Mouse (Mus musculus) adrenal gland, postnatal 10 days (tissue): ENCODE results near the gene Ing3. TPM values are rescaled to one million over a fixed set of nuclear protein-coding genes. Genes with fewer than 3 reads are reported as not detected.
A peak's percentile ranks its signal among the peaks of the same experiment; 100 is the strongest.

ENCODE experiments used
- DNase-seq: peaks from one replicate; pipeline ENCODE4 v3.0.0; 2021; ENCODE audit warnings: mixed read lengths
- total RNA-seq, 2 experiments: library from RNA; stranded (reverse); gene quantifications; 2 replicates each; pipeline ENCODE4 v1.2.3; 2021

Gene Ing3
- total RNA-seq, 2 experiments from 2014 or later = 26.1 to 27.6 TPM

DNA sequence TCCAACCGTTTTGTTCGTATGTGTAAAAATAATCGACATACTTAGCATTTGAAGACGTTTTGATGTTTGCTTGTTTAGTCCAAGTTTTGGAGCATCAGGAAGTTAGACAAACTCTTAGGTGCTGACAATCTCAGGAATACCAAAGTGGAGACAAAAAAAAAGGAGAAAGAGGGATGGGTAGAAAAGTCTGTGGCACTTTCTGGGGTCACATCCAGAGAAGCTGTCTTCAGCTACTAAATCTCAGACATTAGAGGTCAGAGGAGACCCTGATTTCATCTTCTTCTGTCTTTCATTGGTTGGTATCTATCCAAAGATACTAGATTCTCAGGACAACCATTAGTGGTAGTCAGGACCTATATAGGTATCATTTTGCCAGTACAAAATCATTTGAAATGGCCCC, 41.8 kb downstream of the Ing3 start:
- DNase-seq = no peak

DNA sequence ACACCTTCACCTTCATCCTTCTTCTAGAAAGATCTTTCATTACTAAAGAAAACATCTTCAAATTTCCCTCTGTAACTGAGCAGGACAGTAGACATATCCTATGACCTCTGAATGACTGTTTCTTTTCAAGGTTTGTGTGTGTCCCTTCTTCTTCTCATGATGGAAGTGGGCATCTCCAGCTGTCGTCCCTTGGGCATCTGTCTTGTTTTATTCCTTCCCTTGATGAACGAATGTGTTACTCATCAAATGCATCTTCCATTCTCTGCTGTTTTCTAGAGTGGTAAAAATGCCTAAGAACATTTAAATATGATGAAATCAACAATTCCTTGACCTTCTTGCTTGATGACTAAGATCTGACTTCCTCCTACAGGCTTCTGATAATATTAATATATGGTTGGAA, 43.7 kb downstream of the Ing3 start:
- DNase-seq = no peak

DNA sequence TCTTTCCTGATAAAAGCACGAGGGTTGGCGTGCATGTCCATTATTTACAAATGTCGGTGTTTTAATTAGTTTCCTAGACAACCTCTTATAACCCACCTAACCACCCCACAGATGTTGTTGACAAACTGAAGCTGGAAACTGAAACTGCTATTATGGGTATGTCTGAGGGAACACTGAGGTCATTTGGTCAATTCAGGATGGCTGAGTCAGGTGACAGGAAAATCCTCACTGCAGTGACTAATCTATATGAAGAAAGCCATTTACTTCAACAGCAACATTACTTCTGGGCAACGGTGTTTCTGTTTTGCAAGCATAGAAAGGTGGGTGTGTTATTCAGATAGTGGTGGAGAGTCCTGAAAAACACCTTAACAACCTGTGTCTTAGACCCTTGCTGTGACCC, 48.8 kb downstream of the Ing3 start:
- no peak for DNase-seq

DNA sequence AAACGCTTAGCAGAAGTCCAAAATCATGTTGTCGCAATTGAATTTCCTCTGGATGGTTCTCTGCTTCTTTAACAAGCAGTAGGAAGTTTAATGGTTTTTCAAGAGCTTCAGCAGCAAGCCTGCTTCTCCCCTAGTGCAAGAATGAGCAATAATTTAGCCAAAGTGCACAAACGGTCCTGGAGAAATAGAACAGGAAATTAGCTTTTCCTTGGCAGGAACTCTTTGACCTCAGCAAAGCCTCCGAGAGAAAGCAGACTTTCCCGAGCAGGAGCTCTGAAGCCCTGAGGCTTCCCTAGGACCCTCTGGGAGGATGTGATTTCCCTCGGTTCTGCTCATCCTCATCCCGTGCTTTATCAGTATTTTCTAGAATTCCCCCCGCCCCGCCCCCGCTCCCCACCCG, 49.7 kb downstream of the Ing3 start:
- no peak for DNase-seq

DNA sequence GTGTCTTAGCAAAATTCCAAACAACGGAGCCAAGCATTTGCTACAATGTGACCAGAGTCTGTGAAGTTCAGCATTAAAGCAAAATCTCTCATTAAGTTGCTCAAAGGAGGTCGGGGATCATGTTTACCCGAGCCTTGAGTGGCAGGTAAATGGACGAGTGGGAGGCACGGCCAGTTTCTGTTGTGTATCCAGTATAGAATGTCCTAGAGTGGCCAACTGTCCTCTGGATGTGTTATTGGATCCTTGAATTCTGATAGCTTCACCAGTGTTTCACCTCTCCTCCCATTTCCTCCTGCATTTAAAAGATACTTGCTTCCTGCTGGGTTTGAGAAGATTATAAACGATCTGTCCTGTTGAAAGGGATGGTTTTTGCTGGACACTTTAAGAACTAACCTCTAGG, 50.7 kb downstream of the Ing3 start:
- DNase-seq = no peak

DNA sequence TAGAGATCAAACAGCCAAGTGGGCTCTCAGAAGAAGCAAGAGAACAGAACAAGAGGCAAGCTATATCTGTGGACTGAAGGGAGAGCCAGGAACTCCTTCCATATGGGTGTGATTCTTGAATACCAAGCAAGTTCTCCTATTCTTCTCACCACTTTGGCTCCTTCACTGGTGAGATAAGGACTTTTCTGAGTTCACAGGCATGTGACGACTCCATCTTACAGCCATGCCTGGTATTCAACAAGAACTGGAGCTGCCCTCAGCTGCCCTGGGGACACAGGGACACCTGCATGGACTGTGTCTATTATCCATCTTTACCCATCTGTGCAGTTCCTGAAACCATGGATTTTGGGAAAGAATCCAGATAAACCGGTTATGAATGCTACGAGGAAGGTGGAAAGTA, 51.5 kb downstream of the Ing3 start:
- no peak for DNase-seq

DNA sequence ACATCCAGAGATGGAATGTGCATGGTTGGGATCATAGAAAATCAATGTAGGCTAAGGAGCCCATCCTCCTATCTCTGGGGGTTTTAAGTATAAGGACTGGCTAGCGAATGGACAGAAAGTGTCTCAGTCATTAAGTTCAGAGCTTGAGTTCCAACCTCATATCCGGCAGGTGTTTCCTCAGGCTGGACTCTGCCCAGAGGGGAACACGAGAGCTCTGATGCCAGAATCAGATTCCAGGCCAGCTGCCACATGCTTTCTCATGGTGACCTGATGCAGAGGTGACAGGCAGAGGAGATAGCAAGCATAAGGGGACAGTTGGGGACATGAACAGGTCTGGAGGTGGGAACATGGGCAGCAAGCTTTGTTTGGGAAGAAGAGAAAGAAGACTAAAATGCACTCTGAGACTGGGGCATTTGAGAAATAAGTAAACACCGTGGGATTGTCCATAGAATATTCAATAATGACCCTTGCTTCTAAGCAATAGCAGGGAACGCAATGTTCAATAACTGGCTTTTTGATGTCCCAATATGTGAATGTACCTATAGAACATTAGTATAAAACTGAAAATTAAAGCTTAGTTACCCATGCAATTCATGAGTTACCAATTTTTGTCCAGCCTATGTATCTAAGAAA, 52.0 kb downstream of the Ing3 start:
- DNase-seq = peak; percentile 50

DNA sequence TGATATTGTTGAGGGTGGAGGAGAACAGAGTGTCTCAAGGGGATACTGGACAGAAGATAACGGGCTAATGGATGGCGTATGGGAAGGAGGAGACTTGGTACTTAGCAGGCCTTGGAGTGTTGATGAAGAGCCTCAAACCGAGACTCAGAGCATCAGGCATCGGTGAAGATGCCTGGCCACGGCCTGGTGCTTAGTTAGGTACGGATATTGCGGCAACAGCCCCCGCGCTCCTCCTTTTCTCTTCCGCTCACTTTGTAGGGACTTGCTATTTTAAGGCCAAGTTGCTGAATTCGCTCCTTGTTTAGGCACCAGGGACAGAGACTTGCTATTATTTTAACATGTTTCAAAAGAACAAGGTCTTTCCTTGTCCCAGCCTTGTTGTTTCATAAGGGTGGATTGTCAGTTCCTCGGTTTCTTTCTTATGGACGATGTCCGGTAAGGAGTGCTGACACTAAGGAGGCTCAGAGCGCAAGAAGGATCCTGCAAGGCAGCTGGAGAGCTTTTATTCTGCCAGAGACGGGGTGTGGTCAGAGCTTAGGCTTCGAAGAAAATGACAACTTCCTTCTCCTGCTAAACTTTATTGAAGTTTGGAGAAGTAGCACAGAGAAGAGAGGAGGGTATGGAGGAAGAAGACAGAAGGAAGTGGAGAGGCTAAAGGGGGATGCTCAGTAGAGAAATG, 53.3 kb downstream of the Ing3 start:
- no peak for DNase-seq

DNA sequence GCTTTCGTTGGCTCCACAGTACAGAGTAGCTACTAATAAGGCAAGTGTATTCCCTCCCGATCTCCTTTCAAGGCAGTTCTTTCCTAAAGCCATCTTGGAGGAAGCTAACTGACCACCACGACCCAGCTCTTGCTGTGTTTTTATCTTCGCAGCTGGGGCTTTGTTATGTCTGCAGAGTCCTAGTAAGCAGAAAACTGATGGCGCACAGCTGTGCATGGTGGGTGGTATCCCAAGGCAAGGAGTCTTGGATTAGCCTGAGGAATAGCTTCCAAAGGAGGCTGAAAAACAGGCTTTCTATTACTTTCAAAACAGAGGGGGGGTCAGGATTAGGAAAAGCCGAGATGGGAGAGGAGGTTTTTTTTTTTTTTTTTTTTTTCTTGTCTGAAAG, 53.8 kb downstream of the Ing3 start:
- DNase-seq = no peak

DNA sequence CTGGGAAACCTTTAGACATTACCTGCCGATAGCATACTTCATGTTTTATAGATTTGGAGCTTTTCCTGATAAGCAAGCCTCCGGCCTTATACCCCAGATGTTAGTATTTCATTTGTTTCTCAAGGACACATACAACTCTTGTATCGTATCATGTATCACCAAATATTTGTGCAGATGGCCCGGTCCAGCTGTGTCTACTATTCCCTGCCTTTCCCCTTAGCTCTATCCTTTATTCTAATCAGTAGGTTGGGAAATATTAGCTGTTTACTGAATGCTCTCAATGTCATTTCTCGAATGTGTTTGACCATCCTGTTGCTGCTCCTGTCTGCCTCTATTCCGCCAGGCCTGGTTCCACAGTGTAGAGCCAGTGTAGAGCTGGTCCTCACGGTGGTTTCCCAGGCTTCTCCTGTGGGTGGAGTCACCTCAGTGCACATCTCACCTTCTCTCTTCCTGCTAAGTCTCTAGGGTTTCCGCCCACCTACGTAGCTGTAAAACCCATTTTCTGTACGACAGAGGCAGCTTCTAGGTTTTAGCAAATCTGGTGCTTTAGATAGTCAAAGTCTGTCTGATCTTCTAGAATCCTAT, 54.7 kb downstream of the Ing3 start:
- DNase-seq = no peak

DNA sequence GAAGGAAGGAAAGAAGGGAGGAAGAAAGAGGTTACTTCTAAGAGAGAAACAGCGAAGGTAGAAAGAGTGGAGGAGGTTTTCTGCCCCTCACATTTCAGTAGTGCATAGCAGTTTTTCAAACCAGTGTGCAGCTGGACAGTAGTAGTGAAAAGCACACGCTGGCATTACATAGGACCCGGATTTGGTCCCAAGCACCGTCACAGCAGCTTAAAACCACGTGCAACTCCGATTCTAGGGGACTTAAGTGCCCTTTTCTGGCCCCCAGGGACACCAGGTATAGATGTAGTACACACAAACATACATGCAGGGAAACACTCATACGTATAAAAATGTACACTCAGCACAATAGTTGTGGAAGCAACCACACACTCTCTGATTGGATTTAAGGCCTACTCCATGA, 59.0 kb downstream of the Ing3 start:
- DNase-seq = no peak

DNA sequence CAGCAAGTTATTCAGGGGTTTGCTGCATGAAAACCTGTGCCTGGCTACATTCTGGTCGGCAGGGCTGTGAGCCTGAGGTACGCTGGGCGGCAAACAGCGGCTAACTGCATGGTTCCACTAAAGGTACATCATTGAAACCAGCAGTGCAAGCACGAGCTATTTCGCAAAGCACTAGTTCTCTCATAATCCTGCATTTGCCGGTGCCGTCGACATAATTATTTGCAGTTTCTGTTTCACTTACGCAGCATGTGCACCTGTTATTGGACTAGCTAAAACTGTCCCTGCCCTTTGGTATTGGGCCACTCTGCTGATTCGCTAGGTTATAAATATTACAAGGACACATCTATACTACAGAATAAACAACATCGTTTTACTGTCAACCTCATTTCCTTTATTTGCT, 60.9 kb downstream of the Ing3 start:
- DNase-seq = no peak

DNA sequence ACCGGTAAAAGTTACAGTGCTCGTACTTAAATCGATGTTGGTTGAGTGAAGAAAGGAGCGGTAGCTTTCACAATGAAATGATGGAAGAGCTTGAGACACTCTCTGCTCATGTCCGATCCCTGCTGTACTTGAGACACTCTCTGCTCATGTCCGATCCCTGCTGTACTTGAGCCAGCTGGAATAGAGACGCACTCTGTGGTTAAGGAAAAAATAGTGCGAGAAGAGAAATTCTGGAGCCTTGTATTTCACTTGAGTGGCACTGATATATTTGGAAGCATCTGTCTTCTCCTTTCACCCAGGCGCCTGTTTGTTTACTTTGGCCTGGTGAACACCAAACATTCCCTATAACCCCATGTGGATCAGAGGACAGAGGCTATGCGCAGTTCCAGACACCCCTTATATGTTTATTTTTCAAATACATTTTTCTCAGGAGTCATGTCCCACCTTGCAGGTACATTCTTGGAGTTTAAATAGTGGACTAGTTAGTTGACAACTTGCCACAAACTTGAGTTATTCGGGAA, 61.5 kb downstream of the Ing3 start:
- DNase-seq = no peak

DNA sequence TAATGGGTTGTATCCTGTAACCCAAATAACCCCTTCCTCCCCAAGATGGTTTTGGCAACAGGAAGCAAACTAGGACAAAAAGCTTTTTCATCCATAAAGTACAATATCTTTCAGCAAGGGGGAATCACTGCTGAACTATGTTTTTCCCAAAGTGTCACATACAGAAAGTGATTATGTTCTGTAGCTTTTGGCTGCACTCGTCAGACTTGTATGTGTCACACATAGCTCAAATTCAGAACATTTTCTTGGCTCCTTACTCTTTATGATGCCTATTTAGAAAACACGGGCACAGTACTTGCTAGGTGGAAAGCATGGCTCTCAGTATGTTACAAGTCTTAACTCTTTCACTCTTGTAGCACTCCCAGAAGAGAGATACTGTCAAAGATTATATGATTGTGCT, 62.2 kb downstream of the Ing3 start:
- DNase-seq = no peak

DNA sequence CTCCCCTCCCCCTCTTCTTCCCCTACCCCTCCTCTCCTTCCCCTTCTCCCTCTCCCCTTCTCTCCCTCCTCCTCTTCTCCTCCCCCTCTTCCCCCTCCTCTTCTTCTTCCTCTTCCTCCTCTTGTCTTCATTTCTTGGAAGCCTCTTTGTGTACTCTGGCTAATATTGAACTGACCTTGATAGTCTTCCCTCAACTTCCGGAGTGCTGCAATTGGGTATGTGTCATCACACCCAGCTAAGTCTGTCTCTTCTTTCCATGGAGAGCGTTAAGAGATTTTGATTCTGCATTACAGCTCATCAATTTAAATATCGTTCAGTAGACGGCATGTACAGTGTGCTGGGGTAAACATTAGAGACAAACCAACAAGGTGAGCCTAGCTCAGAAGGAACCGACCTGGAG, 62.7 kb downstream of the Ing3 start:
- no peak for DNase-seq

DNA sequence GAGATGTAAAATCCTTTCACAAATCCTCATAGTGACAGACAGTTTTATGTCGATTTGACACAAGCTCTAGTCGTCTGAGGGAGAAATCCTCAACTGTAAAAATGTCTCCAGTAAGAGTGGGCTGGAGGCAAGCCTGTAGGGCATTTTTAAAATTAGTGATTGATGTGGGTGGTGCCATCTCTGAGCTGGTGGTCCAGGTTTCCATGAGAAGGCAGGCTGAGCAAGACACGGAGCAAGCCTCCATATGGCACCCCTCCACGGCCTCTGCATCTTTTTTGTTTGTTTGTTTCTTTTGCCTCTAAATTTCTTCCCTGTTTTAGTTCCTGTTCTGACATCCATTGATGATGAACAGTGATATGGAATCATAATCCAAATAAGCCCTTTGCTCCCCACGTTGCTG, 63.1 kb downstream of the Ing3 start:
- no peak for DNase-seq

DNA sequence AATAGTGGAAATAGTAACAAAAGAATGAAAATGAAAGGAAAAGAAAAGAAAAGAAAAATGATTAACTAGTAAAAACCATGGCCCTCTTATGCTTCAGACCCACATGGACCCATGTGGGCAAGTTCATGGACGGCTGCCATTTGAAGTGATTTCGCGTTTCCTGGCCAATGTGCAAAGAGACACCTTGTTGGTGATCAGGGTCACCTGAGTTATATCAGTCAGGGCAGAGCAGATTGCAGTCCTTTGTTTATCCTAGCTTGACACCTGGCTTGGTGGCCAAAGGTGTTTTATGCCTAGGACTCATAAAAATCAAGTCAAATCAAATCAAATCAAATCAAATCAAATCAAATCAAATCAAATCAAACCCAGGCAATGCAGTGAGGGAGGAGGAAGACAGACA, 64.0 kb downstream of the Ing3 start:
- no peak for DNase-seq

DNA sequence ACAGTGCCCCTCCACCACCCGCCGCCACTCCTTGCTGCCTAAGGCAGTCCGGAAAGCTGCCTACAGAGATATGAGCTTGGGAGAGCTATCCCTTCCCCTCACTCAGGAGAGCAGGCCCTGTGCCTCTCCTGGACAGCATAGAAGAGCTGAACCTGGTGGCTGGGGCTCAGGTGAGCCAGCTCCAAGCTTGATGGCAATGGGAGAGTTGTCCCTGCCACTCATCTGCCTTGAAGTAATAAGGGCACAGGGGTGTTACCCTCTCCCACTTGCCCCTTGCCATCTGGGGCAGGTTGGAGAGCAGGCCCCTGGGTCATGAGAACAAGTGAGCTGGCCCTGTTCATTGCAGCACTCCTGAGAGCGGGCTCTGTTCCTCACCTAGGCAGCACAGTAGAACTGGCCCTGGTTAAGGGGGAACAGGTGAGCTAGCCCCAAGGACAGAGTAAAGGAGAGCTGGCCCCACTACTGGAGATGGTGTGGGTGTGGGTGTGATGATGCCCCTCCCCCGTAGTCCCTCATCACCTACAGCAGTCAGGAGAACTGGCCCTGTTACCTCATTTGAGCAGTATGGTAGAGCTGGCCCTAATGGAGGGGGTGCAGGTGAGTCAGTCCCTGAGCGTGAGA, 65.0 kb downstream of the Ing3 start:
- DNase-seq = no peak

DNA sequence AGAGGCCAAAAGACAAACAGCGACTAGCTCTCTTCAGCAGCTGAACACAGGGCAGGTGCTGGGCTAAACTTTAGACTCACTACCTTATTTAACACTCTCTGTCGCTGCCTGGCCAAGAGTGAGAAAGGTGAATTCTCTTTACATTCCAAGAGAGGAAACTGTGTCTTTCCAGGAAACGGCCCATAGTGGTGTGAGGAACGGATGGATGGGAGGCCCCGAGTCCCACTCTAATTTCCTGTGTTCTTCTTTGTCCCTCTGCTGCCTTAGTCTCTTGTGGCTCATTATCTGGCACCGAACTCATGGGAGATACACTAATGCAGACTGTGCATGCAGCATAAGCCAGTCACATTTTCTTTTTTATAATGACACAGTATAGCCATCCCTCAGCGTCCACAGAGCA, 68.3 kb downstream of the Ing3 start:
- DNase-seq = no peak

DNA sequence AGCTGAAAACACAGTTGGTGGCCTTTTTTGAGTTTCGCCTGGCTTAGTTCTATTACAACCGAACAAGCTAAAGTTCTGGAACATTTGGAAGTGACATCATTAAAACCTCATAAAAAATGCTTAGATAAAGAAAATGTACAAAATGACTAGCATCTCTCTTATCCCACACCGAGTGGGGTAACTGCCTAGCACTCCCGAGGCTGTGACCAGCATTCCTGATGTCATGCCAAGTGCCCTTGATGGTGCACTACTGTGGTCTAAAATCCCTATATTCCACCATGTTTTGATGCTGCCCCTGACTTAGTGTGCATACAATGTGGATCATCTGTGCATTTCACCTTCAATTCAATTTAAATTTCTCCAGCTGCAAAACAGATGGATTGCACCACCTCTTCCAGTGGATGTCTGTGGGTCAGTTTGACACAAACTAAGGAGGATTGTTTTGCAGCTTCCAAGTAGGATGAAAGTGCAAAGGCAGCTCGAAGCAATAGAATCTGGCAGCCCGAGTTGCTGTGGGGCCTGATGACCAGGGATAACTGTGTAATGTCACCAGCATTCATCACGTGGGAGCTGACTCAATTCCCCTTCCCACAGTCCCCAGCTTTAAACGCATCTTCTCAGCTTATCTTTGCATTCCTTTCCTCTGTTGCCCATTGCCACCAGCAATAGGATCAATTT, 69.5 kb downstream of the Ing3 start:
- DNase-seq = no peak

DNA sequence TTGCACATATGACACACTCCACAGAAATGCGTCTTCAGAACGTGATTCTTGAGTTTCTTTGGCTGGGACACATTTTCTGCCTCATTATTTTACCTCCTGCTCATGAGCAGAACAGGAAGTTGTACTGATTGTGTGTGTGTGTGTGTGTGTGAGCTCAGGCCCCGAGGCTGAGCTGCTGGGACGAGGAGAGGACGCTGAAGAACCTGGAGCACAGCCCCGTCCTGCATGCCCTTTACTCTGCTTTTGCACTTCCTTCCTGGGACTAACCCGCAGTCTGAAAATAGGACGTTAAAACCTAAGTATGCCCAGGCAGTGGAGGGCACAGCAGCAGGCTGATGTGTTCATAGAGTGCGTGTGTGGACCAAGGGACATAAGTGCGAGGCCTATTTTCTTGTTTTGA, 70.3 kb downstream of the Ing3 start:
- DNase-seq = peak; percentile 47

DNA sequence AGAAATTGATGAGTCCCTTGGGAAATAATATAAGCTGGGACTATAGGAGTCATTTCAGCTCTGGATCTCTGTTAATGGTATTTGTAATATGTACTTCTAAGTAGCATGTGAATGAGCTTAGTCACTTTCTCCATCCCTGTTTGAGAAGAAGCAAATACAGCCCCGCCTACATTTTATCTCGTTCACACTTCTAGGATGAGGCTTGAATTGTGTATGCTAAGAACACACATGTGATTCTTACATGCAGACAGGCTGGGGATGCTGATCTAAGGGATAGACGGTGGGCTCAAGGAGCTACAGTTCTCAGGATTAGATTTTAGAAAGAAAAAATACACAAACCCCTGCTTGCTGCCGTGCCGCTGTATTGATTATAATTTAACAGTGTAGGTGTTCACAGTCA, 71.3 kb downstream of the Ing3 start:
- no peak for DNase-seq

DNA sequence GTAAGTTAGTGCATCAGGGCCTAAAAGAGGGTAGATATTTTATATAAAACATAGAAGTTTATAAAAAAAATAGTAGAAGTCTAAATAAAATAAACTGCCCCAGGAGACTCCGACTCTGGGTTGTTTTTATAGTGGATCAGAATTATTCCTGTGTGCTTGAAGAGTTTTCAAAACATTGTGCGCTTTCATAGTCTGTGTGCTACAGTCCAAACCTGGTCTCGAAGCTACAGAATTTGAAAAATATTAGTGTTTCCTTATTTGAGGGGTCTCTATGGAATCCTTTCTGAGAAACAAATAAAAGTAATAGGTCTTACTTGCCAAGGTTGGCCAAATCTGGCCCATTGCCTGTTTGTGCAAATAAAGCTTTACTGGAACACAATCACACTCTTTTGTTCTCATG, 71.9 kb downstream of the Ing3 start:
- DNase-seq = no peak
